Mouse (Mus musculus) lung, embryonic 15.5 days (tissue): ENCODE results near the gene Cnih3. TPM values are rescaled to one million over a fixed set of nuclear protein-coding genes. Genes with fewer than 3 reads are reported as not detected.

Experiments used
- ATAC-seq: fragments of 200-750 bp; cut with Nextera tagmentation; 2 replicates; pipeline ENCODE4 v1.8.0; 2017; ENCODE audit warnings: moderate number of reproducible peaks, borderline replicate concordance; ENCODE audit not compliant: low FRiP score, low TSS enrichment; ENCODE audit errors: extremely low read depth
- H3K27ac ChIP-seq: fragments of 300-500 bp; sonication (generic); 2 replicates; pipeline ENCODE4 v1.5.1; 2015; ENCODE audit warnings: moderate library complexity, mild to moderate bottlenecking, inconsistent platforms
- H3K27me3 ChIP-seq: fragments of 300-500 bp; sonication (generic); 2 replicates; pipeline ENCODE4 v1.6.1; 2015; ENCODE audit warnings: inconsistent platforms
- H3K36me3 ChIP-seq: fragments of 300-500 bp; sonication (generic); 2 replicates; pipeline ENCODE4 v1.6.1; 2015; ENCODE audit warnings: inconsistent platforms
- H3K4me1 ChIP-seq: fragments of 300-500 bp; sonication (generic); 2 replicates; pipeline ENCODE4 v1.6.1; 2015; ENCODE audit warnings: inconsistent platforms
- H3K4me2 ChIP-seq: fragments of 300-500 bp; sonication (generic); 2 replicates; pipeline ENCODE4 v1.6.1; 2015; ENCODE audit warnings: inconsistent platforms, mild to moderate bottlenecking, moderate library complexity
- H3K4me3 ChIP-seq: fragments of 300-500 bp; sonication (generic); 2 replicates; pipeline ENCODE4 v1.5.1; 2015; ENCODE audit warnings: mild to moderate bottlenecking, inconsistent platforms
- H3K9ac ChIP-seq: fragments of 300-500 bp; sonication (generic); 2 replicates; pipeline ENCODE4 v1.6.1; 2015; ENCODE audit warnings: inconsistent platforms
- H3K9me3 ChIP-seq: fragments of 300-500 bp; sonication (generic); 2 replicates; pipeline ENCODE4 v1.6.1; 2016; ENCODE audit warnings: inconsistent platforms
- WGBS: fragments of 180-500 bp; shearing (Covaris S2); methylation state at CpG from one replicate; pipeline ENCODE4 v1.1.7; 2015; 5-methylcytosine and 5-hydroxymethylcytosine counted together
- polyA plus RNA-seq: library from polyadenylated mRNA; unstranded; fragments of >200 nt; fragmentation: Nextera tagmentation; extraction: Ambion mirVana; gene quantifications from 2 replicates; pipeline ENCODE4 v1.2.1, GENCODE M21; 2015

Cnih3 gene
- polyA plus RNA-seq, 1 experiment from 2014 or later: 0.27 TPM

DNA sequence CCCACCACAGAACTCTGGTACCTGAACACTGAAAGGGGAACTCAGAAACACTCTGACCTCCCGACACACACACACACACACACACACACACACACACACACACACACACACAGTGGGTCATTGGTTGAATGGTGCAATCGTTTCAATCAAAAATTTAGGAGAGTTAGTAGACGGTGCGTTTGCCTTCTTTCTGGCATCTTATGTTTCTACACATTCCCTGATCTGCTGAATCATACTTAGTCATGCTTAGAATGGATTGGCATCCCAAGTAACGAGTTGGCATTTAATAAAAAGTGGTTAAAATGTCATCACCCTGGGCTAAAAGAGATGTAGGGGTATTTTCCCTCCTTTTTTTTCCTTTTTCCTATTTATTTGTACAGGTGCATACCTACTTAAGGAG is 3.3 kb downstream of the Cnih3 start:
- Histone ChIP-seq H3K27ac (no peak overlapping the region), H3K4me3 (no peak overlapping the region), H3K4me2 (no peak overlapping the region), H3K9me3 (no peaks in the 10 kb centered on the region), H3K9ac (no peak overlapping the region), H3K36me3 (no peaks in the 10 kb centered on the region), H3K4me1 (peaks cover 33% of the 10 kb centered on the region), H3K27me3 (peaks cover 50% of the 10 kb centered on the region)
- WGBS: 68% methylated on average over 5 of the region's 5 CpGs
- ATAC-seq: no peak

DNA sequence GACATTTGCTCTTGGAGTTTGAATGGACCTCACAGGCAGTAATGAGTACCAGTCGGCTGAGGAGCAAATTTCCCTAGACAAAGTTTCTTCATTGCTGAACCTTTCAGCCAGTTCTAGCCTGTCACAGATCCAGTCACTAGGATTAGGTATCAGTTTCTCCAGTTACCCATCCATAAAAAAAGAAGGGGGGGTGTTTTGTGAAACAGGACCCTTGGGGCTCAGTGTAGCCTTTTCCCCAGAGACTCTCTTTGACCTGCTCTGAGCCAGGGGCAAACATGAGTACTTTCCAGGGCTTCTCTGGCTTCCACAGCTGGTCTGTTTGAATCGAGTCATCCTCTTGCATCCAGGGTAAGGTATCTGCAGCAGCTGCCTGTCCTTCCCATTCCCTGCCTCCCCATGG is 5.4 kb downstream of the Cnih3 start:
- Histone ChIP-seq H3K9ac (no peak overlapping the region), H3K9me3 (no peaks in the 10 kb centered on the region), H3K36me3 (no peaks in the 10 kb centered on the region), H3K4me2 (no peak overlapping the region), H3K4me3 (no peak overlapping the region), H3K27me3 (peaks cover 28% of the 10 kb centered on the region), H3K4me1 (peaks cover 26% of the 10 kb centered on the region), H3K27ac (no peak overlapping the region)
- ATAC-seq: no peak
- WGBS: 38% methylated on average over 2 of the region's 2 CpGs

DNA sequence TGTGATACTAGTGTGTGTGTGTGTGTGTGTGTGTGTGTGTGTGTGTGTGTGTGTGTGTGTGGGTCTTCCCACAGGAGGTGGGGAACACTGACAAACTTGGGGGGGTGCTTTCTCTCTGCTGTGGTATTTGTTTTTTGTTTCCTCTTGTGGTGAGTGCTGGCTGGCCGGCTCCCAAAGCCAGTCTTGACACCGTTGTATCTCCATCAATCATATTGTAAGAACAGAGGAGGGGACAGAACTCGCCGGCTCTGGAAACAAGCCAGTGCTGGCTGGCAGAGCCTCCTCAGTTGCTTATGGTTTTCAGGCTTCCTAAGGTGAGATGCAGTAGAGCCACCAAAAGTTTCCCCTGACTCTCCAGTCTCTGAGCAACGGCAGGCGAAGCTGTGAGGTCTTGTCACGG is 6.1 kb downstream of the Cnih3 start:
- WGBS: 39% methylated on average over 7 of the region's 7 CpGs
- H3K27ac ChIP-seq: no peak overlapping the region
- peaks cover 20% of the 10 kb centered on the region for H3K4me1 ChIP-seq
- H3K9me3 ChIP-seq: no peaks in the 10 kb centered on the region
- no peak overlapping the region for H3K4me3 ChIP-seq
- H3K27me3 ChIP-seq: peaks cover 21% of the 10 kb centered on the region
- H3K9ac ChIP-seq: no peak overlapping the region
- ATAC-seq: no peak
- no peak overlapping the region for H3K4me2 ChIP-seq
- no peaks in the 10 kb centered on the region for H3K36me3 ChIP-seq

DNA sequence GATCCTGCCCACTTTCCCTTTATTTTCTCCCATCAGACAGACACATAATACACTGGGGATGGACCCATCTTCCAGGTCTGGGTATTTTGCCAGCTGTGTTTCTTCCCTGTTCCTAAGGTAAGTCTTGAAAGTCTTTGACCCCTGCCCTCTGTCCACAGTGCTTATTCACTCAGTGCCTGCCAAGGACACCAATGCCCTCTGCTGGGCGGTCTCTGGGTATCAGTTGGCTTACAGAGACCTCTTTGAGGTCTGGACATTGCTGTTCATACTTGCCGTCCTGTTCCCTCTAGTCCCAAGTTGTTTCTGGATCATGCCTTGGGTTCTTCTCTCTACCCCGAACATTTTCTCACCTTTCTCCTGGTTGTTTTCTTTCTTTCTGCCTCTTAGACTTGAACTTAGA is 8.3 kb downstream of the Cnih3 start:
- 73% methylated on average over 3 of the region's 3 CpGs for WGBS
- no peaks in the 10 kb centered on the region for H3K9me3 ChIP-seq
- peaks cover 2% of the 10 kb centered on the region for H3K27me3 ChIP-seq
- H3K4me2 ChIP-seq: no peak overlapping the region
- H3K36me3 ChIP-seq: no peaks in the 10 kb centered on the region
- H3K4me1 ChIP-seq: peaks cover 9% of the 10 kb centered on the region; the same call in 1 of the 2 replicates
- H3K4me3 ChIP-seq: no peak overlapping the region
- no peak overlapping the region for H3K9ac ChIP-seq
- H3K27ac ChIP-seq: no peak overlapping the region
- no peak for ATAC-seq

DNA sequence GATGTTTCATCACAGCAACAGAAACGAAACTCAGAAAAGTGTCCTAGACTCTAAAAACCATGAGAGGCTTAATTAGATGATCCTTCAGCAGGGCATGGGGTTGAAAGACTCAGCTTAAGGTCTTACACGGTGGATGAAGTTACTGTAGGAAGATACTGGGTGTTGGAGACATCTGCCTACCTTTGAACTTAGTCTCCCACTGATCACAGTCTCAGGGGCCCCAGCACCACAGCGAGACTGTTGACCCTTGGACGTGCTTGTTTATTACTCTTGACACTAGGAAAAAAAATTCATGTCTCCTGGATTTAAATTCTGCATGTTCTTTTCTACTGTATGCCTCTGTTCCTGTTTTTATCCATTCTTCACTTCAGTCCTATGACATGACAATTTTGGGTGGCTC is 11.6 kb downstream of the Cnih3 start:
- Histone ChIP-seq H3K4me1 (peaks cover 15% of the 10 kb centered on the region), H3K9ac (no peak overlapping the region), H3K36me3 (no peaks in the 10 kb centered on the region), H3K27me3 (no peaks in the 10 kb centered on the region), H3K4me2 (no peak overlapping the region), H3K9me3 (no peaks in the 10 kb centered on the region), H3K27ac (no peak overlapping the region), H3K4me3 (no peak overlapping the region)
- 49% methylated on average over 4 of the region's 4 CpGs for WGBS
- ATAC-seq: no peak

DNA sequence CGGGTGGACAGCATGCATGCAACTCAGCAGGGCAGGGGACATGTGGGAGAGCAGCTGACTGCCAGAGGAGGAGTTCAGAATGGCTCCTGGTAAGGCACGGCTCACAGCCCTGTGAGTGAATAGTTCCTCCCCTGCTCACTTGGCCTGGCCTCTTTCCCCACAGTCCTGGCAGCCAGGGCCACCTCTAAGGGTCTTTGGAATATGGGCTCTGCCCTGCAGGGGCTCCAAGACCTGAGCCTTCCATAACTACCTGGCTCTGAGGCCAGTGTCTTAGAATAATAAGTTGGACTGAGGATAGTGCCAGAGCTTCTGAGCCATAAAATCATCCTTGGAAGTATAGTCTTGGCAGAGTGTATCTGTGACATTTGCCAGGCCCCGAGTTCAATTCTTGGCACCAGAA is 12.9 kb downstream of the Cnih3 start:
- ATAC-seq: no peak
- Histone ChIP-seq H3K4me1 (peaks cover 21% of the 10 kb centered on the region), H3K27me3 (no peaks in the 10 kb centered on the region), H3K36me3 (no peaks in the 10 kb centered on the region), H3K4me2 (no peak overlapping the region), H3K9ac (no peak overlapping the region), H3K9me3 (no peaks in the 10 kb centered on the region), H3K4me3 (no peak overlapping the region), H3K27ac (no peak overlapping the region)
- WGBS: 69% methylated on average over 3 of the region's 3 CpGs

DNA sequence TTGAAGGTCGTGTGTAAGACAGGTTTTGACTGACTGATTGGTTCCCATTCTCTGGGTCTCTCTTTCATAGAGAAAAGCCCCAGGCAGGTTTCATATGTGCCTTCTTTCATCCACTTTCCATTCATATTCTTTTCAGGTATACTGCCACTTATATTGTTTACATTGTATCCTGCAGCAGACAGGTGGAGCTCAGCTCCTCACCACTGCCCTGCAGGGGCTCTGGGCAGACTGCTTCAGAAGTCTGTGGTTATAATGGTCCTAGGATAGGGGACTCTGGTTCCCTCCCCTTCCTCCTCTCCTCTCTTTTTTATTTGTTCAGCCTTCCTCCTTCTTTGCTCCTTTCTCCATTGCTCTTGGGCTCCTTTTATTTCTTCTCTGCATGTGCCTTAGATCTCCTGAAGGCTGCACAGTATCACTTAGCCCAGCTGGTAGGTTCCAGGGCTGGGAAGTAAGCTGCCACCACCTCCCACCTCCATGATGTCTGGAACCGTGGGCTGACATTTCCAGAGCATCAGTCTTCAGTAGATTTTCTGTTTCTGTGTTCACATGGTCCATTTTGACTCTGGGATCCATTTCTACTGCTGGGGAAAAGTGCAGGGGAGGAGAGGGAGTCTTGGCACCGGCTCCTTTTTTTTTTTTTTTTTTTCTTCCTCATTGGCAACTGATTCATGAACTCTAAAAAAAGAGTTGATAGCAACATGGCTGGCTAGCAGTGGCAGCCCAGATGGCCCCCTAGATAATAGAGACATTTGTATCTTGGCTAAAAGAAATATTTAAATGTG is 16.6 kb downstream of the Cnih3 start:
- whole genome bisulfite sequencing: 11% methylated on average over 3 of the region's 3 CpGs
- peaks cover 21% of the 10 kb centered on the region for H3K4me1 ChIP-seq
- H3K36me3 ChIP-seq: no peaks in the 10 kb centered on the region
- peak overlapping the region; percentile 25; the same call in 1 of the 2 replicates for H3K27ac ChIP-seq
- H3K9me3 ChIP-seq: no peaks in the 10 kb centered on the region
- H3K9ac ChIP-seq: no peak overlapping the region
- ATAC-seq: no peak
- H3K27me3 ChIP-seq: no peaks in the 10 kb centered on the region
- no peak overlapping the region for H3K4me3 ChIP-seq
- H3K4me2 ChIP-seq: no peak overlapping the region

DNA sequence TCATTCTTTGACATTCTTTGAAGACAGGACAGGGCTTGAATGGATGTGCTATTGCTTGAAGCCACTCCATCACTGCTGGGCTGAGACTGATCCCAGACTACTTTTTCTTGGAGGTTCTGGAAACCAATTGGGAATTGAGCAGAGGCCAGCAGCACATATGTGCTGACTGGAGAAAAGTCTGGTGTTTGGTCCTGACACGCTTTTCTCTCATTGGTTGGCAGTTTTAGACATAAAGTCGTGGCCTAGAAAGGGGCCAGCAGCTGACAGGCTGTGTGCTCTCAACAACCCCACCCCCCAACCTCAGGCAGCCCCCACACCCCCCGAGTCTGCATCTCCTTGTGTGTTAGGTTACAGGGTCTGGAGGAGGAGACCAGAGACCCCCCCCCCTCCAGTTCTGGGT is 17.9 kb downstream of the Cnih3 start:
- WGBS: 41% methylated on average over 3 of the region's 3 CpGs
- no peak overlapping the region for H3K4me2 ChIP-seq
- H3K36me3 ChIP-seq: no peaks in the 10 kb centered on the region
- no peaks in the 10 kb centered on the region for H3K27me3 ChIP-seq
- H3K4me3 ChIP-seq: no peak overlapping the region
- H3K4me1 ChIP-seq: peaks cover 21% of the 10 kb centered on the region
- no peaks in the 10 kb centered on the region for H3K9me3 ChIP-seq
- ATAC-seq: peak; percentile 46; the same call in 1 of the 2 replicates
- no peak overlapping the region for H3K27ac ChIP-seq
- H3K9ac ChIP-seq: no peak overlapping the region

DNA sequence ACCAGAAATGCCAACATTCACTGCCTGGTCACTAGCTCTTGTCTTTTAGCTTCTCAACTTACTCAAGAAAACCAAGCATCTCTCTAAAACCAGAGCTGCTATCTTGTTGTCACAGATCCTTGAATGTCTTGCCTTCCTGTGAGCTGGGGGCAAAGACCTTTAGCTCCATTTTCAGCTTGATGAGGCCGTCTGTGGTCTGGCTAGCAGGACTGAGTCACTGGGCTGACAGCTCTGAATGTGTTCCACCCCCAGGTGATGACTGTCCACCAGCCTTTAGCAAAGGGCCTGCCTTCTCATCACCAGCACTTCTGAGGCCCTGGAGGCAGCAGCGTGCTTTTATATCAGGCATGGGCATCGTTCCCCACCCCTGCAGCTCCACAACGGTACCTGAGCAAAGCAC is 18.8 kb downstream of the Cnih3 start:
- ATAC-seq: no peak
- Histone ChIP-seq H3K9me3 (no peaks in the 10 kb centered on the region), H3K4me2 (no peak overlapping the region), H3K27ac (no peak overlapping the region), H3K4me3 (no peak overlapping the region), H3K36me3 (no peaks in the 10 kb centered on the region), H3K9ac (no peak overlapping the region), H3K4me1 (peaks cover 21% of the 10 kb centered on the region), H3K27me3 (no peaks in the 10 kb centered on the region)
- 62% methylated on average over 4 of the region's 4 CpGs for WGBS

DNA sequence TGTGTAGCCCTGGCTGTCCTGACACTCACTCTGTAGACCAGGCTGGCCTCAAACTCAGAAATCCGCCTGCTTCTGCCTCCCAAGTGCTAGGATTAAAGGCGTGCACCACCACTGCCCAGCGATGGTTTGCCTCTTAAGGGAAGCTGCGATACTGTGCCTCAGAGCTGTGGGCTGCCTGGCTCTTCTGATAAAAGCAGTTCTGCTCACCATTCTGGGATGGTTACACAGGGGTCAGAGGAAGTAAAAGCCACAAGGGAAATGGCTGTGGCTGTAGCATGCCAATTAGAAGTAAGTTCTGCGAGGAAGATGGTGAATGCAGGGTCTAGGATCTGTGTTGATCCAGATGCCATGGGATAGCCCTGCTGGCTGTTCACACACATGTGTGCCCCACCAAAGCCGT is 19.9 kb downstream of the Cnih3 start:
- H3K36me3 ChIP-seq: no peaks in the 10 kb centered on the region
- peaks cover 21% of the 10 kb centered on the region for H3K4me1 ChIP-seq
- H3K9me3 ChIP-seq: no peaks in the 10 kb centered on the region
- 65% methylated on average over 6 of the region's 6 CpGs for WGBS
- no peak overlapping the region for H3K27ac ChIP-seq
- H3K9ac ChIP-seq: no peak overlapping the region
- no peak overlapping the region for H3K4me3 ChIP-seq
- no peak overlapping the region for H3K4me2 ChIP-seq
- H3K27me3 ChIP-seq: no peaks in the 10 kb centered on the region
- no peak for ATAC-seq

DNA sequence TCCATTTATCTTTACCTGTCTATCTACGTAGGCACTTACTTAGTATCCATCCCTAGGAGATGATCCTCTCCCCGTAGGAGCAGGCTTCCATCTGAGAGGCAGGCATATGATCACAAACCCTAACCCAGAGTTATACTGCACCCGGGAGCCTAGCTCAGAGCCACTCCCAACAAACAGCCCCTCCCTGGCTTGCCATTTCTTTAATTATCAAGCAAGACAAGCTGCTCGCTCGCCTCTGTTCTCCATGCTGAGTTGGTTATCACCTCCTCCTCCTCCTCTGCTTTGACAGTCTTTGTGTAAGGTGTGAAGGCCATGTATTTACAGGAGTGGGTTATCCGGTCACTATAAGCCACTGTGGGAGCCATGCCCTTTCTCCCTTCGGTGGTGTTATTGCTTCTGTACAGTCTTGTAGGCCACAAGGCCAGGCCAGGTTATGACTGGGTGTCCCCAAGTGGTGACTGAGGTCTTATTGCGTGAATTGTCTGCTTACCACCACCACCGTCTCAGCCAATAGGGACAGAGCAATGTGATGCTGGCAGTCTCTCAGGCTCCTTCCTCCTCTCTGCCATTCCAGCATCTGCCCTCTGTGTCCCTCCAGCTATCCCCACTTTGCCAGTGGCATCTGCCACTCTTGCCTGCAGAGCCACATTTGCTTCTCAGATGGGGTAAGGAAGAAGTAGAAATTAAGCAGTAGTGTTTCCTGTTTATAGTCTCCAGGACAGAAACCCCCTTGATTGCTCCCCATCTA is 22.4 kb downstream of the Cnih3 start:
- H3K9me3 ChIP-seq: no peaks in the 10 kb centered on the region
- H3K27me3 ChIP-seq: no peaks in the 10 kb centered on the region
- ATAC-seq: no peak
- no peak overlapping the region for H3K4me3 ChIP-seq
- peaks cover under 1% of the 10 kb centered on the region; the same call in 1 of the 2 replicates for H3K4me1 ChIP-seq
- H3K27ac ChIP-seq: no peak overlapping the region
- no peak overlapping the region for H3K9ac ChIP-seq
- WGBS: 62% methylated on average over 9 of the region's 9 CpGs
- no peaks in the 10 kb centered on the region for H3K36me3 ChIP-seq
- H3K4me2 ChIP-seq: no peak overlapping the region

DNA sequence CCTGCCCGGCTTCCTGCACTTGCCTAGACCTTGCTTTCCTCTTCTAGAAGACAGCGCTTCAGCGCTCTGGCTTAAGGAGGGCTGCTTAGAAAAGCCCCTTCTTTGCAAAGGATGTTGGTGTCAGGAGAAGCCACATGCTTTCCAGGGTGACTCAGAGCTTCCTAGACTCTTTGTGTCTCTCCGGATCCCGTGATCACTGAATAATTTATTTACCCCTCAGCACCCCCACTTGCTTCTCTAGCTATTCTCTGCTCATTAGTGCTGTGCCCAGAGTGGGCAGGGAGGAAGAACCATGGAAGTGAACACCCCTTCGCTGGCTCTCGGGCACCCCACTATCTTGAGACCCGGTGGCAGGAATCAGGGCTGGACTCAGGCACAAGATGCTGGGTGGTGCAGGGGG is 24.0 kb downstream of the Cnih3 start:
- no peak overlapping the region for H3K4me3 ChIP-seq
- H3K27me3 ChIP-seq: no peaks in the 10 kb centered on the region
- no peaks in the 10 kb centered on the region for H3K36me3 ChIP-seq
- ATAC-seq: no peak
- H3K27ac ChIP-seq: no peak overlapping the region
- H3K4me1 ChIP-seq: no peaks in the 10 kb centered on the region
- H3K9me3 ChIP-seq: no peaks in the 10 kb centered on the region
- whole genome bisulfite sequencing: 61% methylated on average over 8 of the region's 8 CpGs
- H3K9ac ChIP-seq: no peak overlapping the region
- no peak overlapping the region for H3K4me2 ChIP-seq
